Mouse (Mus musculus): Measurements from ENCODE around the gene Aoc1. TPM values are rescaled to one million over a fixed set of nuclear protein-coding genes. Genes with fewer than 3 reads are reported as not detected.

Aoc1 gene
- polyA plus RNA-seq, 1 experiment from 2014 or later, result not detected

DNA sequence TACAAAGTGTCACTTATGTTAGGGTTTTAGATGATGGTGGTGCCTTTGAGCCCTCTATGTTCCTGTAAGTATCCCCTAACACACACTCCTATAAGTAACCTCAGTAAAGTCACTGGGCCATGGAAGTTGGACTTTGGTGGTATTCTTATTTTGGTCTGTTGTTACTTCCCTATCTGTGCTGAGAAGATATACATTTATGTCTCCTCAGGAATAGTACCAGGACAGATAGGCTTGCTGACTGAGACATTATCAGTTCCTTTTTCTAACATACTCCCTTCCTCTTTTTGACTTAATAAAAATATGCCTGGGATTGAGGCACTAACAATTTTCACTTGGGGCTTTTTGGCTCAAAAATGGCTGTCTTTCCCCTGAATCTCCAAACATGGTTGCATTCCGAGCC lies 40.3 kb upstream of the Aoc1 start:
- TF ChIP-seq CTCF (IDR thresholded peaks at IDR 0.05; ENCODE audit: low read depth) (no peak), EP300 (optimal IDR thresholded peaks at IDR 0.05) (no peak)
- Histone ChIP-seq H3K27ac (replicated peaks) (no peak overlapping the region), H3K9me3 (ENCODE audit: control insufficient read depth, low read length) (0 out of 2 replicates have a peak, but pooled peaks cover 5% of the 10 kb centered on the region), H3K4me1 (replicated peaks; ENCODE audit: control insufficient read depth, insufficient read depth) (peaks cover 8% of the 10 kb centered on the region), H3K4me3 (ENCODE audit: low read depth, low read length) (no peak overlapping the region), H3K36me3 (ENCODE audit: control insufficient read depth, insufficient read depth, low read length) (peaks cover 20% of the 10 kb centered on the region), H3K9ac (ENCODE audit: low read length) (no peak overlapping the region), H3K4me2 (replicated peaks; ENCODE audit: low read depth) (no peak overlapping the region), H3K27me3 (ENCODE audit: control insufficient read depth, insufficient read depth, low read length) (no peaks in the 10 kb centered on the region)
- 84% methylated on average over 1 of the region's 1 CpGs for WGBS
- DNase-seq (ENCODE audit: low spot score) (no peak), ATAC-seq (ENCODE audit: low FRiP score, low TSS enrichment) (no peak)

DNA sequence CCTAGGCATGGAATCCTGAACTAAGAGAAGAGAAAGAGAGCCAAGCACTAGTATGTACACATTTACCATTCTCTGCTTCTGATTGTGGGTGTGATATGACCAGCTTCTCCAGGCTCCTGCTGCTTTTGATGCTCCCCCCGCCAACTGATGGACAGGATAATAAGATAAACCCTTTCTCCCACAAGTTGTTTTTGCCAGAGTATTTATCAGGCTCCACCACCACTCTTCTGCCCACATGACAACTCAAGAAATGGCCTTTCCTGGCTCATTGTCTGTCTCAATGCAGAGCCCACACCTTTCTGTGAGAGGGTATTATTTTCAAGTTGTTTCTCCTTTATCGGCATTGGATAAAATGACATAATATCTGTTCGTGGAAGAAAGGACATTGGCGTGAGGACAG lies 39.2 kb upstream of the Aoc1 start:
- 96% methylated on average over 4 of the region's 4 CpGs for WGBS
- Histone ChIP-seq H3K36me3 (ENCODE audit: control insufficient read depth, insufficient read depth, low read length) (peaks cover 26% of the 10 kb centered on the region), H3K9ac (ENCODE audit: low read length) (no peak overlapping the region), H3K4me3 (ENCODE audit: low read depth, low read length) (no peak overlapping the region), H3K27ac (replicated peaks) (no peak overlapping the region), H3K9me3 (ENCODE audit: control insufficient read depth, low read length) (0 out of 2 replicates have a peak, but pooled peaks cover 5% of the 10 kb centered on the region), H3K27me3 (ENCODE audit: control insufficient read depth, insufficient read depth, low read length) (no peaks in the 10 kb centered on the region), H3K4me2 (replicated peaks; ENCODE audit: low read depth) (no peak overlapping the region), H3K4me1 (replicated peaks; ENCODE audit: control insufficient read depth, insufficient read depth) (peaks cover 8% of the 10 kb centered on the region)
- no peak for TF ChIP-seq EP300 (optimal IDR thresholded peaks at IDR 0.05)
- no peak for TF ChIP-seq CTCF (IDR thresholded peaks at IDR 0.05; ENCODE audit: low read depth)
- ATAC-seq (ENCODE audit: low FRiP score, low TSS enrichment) (no peak), DNase-seq (ENCODE audit: low spot score) (no peak)

DNA sequence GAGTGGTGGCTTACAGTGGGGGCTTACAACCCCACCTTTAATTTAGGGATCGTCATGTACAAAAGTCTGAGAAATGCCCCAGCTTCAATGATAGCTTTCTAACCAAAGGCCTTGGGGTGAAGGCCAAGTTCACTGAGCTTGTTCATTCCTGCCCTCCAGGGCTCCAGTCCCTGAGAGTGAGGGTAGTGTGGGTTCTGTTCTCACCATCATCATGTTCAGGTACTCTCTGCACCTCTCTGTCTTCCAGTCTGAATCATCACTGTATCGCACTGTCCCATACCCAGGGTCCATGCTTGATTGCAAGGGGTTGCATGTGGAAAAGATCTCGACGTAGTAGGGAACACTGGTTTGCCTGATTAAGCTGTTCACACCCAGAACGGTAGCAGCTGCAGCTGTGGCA lies 37.5 kb upstream of the Aoc1 start:
- ATAC-seq (ENCODE audit: low FRiP score, low TSS enrichment), result no peak
- DNase-seq (ENCODE audit: low spot score), result no peak
- Histone ChIP-seq H3K9ac (ENCODE audit: low read length) (no peak overlapping the region), H3K27me3 (ENCODE audit: control insufficient read depth, insufficient read depth, low read length) (no peaks in the 10 kb centered on the region), H3K36me3 (ENCODE audit: control insufficient read depth, insufficient read depth, low read length) (peaks cover 26% of the 10 kb centered on the region), H3K27ac (replicated peaks) (no peak overlapping the region), H3K4me1 (replicated peaks; ENCODE audit: control insufficient read depth, insufficient read depth) (peaks cover 5% of the 10 kb centered on the region), H3K4me2 (replicated peaks; ENCODE audit: low read depth) (no peak overlapping the region), H3K4me3 (ENCODE audit: low read depth, low read length) (no peak overlapping the region), H3K9me3 (ENCODE audit: control insufficient read depth, low read length) (0 out of 2 replicates have a peak, but pooled peaks cover 5% of the 10 kb centered on the region)
- no peak for TF ChIP-seq EP300 (optimal IDR thresholded peaks at IDR 0.05)
- no peak for TF ChIP-seq CTCF (IDR thresholded peaks at IDR 0.05; ENCODE audit: low read depth)
- WGBS, result 76% methylated on average over 5 of the region's 5 CpGs

DNA sequence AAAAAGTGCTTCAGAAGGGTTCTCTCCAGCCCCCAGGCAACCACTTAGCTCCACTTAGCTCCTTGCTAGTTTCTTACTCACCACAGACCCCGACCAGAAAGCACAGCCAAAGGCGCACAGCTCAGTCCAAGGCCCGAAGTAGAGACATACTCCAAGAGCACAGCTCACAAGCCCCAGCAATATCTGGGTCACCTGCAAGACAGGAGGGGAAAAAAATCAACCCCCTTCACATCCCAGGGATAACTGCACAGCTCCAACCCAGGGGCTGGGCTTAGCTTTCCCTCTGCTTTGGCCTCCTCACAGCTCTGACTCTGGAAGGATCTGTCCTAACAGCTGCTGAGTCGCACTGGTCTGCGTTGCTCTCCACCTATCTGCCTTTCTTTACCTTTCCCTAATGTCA lies 36.5 kb upstream of the Aoc1 start:
- no peak overlapping the region for H3K4me2 ChIP-seq (replicated peaks; ENCODE audit: low read depth)
- no peak overlapping the region for H3K4me3 ChIP-seq (ENCODE audit: low read depth, low read length)
- H3K27ac ChIP-seq (replicated peaks), result no peak overlapping the region
- H3K9ac ChIP-seq (ENCODE audit: low read length), result no peak overlapping the region
- H3K36me3 ChIP-seq (ENCODE audit: control insufficient read depth, insufficient read depth, low read length), result peaks cover 26% of the 10 kb centered on the region
- DNase-seq (ENCODE audit: low spot score) (no peak), ATAC-seq (ENCODE audit: low FRiP score, low TSS enrichment) (no peak)
- 78% methylated on average over 5 of the region's 5 CpGs for WGBS
- H3K9me3 ChIP-seq (ENCODE audit: control insufficient read depth, low read length), result 0 out of 2 replicates have a peak, but pooled peaks cover 5% of the 10 kb centered on the region
- peaks cover 1% of the 10 kb centered on the region for H3K4me1 ChIP-seq (replicated peaks; ENCODE audit: control insufficient read depth, insufficient read depth)
- TF ChIP-seq EP300 (optimal IDR thresholded peaks at IDR 0.05) (no peak), CTCF (IDR thresholded peaks at IDR 0.05; ENCODE audit: low read depth) (no peak)
- H3K27me3 ChIP-seq (ENCODE audit: control insufficient read depth, insufficient read depth, low read length), result no peaks in the 10 kb centered on the region

DNA sequence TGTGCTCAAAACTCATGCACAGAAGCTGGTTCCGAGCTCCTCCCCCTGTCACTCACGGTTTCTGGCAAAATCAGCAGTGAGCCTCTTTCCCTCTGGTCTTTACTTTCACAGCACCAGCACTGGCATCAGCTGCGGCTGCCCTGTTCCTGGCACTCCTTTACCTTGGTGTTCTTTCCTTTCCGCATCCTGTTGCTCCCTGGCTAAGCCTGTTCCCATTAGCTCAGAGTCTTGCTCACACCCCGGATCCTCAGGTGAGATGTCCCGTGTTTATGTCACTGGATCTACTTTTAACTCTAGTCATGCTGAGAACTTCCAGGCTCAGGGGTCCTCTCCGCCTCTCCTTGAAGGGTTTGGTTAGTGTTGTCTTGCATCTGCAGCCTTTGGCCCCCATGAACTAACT lies 35.2 kb upstream of the Aoc1 start:
- H3K27ac ChIP-seq (replicated peaks), result no peak overlapping the region
- H3K36me3 ChIP-seq (ENCODE audit: control insufficient read depth, insufficient read depth, low read length), result peaks cover 26% of the 10 kb centered on the region
- no peaks in the 10 kb centered on the region for H3K27me3 ChIP-seq (ENCODE audit: control insufficient read depth, insufficient read depth, low read length)
- H3K4me2 ChIP-seq (replicated peaks; ENCODE audit: low read depth), result no peak overlapping the region
- no peak overlapping the region for H3K4me3 ChIP-seq (ENCODE audit: low read depth, low read length)
- ATAC-seq (ENCODE audit: low FRiP score, low TSS enrichment) (no peak), DNase-seq (ENCODE audit: low spot score) (no peak)
- TF ChIP-seq EP300 (optimal IDR thresholded peaks at IDR 0.05), result no peak
- no peak for TF ChIP-seq CTCF (IDR thresholded peaks at IDR 0.05; ENCODE audit: low read depth)
- peaks cover 5% of the 10 kb centered on the region for H3K4me1 ChIP-seq (replicated peaks; ENCODE audit: control insufficient read depth, insufficient read depth)
- H3K9me3 ChIP-seq (ENCODE audit: control insufficient read depth, low read length), result no peaks in the 10 kb centered on the region
- 82% methylated on average over 7 of the region's 7 CpGs for WGBS
- no peak overlapping the region for H3K9ac ChIP-seq (ENCODE audit: low read length)

DNA sequence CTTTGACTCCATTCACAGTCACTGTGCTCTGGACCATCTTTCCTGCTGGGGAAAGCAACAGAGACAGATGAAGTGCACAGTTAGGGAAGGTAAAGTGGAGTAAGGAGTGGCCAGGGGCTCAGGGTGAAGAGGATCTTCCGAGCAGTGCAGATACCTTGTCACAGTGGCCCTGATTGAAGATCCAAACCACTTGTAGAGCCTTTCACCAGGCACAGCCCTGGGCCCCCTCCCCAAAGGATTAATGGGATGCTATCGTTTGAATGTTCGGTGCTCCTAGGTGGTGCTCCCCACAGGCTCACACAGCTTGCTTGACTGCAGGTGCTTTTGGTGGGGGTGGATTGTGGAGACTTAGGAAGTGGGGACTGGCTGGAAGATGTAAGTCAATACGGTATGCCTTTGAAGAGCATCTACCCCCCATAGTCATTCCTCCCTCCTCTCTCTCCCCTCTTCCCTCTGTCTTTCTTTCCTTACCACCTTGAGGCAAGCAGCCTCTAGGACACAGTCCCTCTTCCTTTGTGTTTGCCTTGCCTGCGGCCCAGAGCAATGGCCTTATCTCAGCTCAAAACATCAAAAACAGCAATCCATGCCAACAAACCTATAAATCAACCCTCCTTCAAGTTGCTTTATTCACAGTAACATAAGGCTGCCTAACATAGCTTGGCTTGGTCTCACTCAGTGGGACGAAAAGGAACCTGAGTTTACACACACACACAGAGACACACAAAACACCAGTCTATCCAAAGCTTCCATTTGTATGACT lies 34.2 kb upstream of the Aoc1 start:
- peaks cover 5% of the 10 kb centered on the region for H3K4me1 ChIP-seq (replicated peaks; ENCODE audit: control insufficient read depth, insufficient read depth)
- H3K27ac ChIP-seq (replicated peaks), result no peak overlapping the region; the same call in 1 of the 2 replicates
- DNase-seq (ENCODE audit: low spot score), result no peak
- H3K4me2 ChIP-seq (replicated peaks; ENCODE audit: low read depth), result peak overlapping the region; percentile 89
- H3K4me3 ChIP-seq (ENCODE audit: low read depth, low read length), result no peak overlapping the region
- H3K27me3 ChIP-seq (ENCODE audit: control insufficient read depth, insufficient read depth, low read length), result no peaks in the 10 kb centered on the region
- WGBS, result 57% methylated on average over 6 of the region's 6 CpGs
- no peak for ATAC-seq (ENCODE audit: low FRiP score, low TSS enrichment)
- TF ChIP-seq CTCF (IDR thresholded peaks at IDR 0.05; ENCODE audit: low read depth) (no peak), EP300 (optimal IDR thresholded peaks at IDR 0.05) (no peak)
- H3K9me3 ChIP-seq (ENCODE audit: control insufficient read depth, low read length), result no peaks in the 10 kb centered on the region
- peaks cover 23% of the 10 kb centered on the region for H3K36me3 ChIP-seq (ENCODE audit: control insufficient read depth, insufficient read depth, low read length)
- no peak overlapping the region for H3K9ac ChIP-seq (ENCODE audit: low read length)
